ENCODE assay signal across 7 mouse cellular contexts in genomic region chr9:70207151-70207831, GRCm38 (mm10). TPM values are rescaled to one million over a fixed set of nuclear protein-coding genes. Genes with fewer than 3 reads are reported as not detected.
DNase-seq lines count a peak whose midpoint lies in the region; ATAC-seq and TF ChIP-seq lines count a peak whose summit lies in the region.

Gene Myo1e, plus strand, starts transcription at chr9:70207350.

- H3K36me3 ChIP-seq in embryonic facial prominence, embryonic 14.5 days (ENCODE audit: control insufficient read depth, insufficient read depth, low read length) = no peaks in the 10 kb centered on the region
- H3K36me3 ChIP-seq in limb, embryonic 13.5 days = no peaks in the 10 kb centered on the region
- no peaks in the 10 kb centered on the region for H3K36me3 ChIP-seq in midbrain, embryonic 15.5 days (replicated peaks)

- no peaks in the 10 kb centered on the region; the same call in 1 of the 2 replicates for H3K4me1 ChIP-seq in bone marrow, adult 2 months (ENCODE audit: control insufficient read depth, insufficient read depth, low read length)
- H3K4me1 ChIP-seq in embryonic facial prominence, embryonic 14.5 days (ENCODE audit: control insufficient read depth, insufficient read depth, low read length) = peaks cover 13% of the 10 kb centered on the region
- peaks cover 14% of the 10 kb centered on the region for H3K4me1 ChIP-seq in limb, embryonic 13.5 days
- H3K4me1 ChIP-seq in midbrain, embryonic 15.5 days = peaks cover 14% of the 10 kb centered on the region

- peak within 1 kb of the TSS; percentile 86 for H3K4me3 ChIP-seq in bone marrow, adult 2 months (replicated peaks; ENCODE audit: control insufficient read depth, low read depth, low read length)
- peak within 1 kb of the TSS; percentile 75 for H3K4me3 ChIP-seq in embryonic facial prominence, embryonic 14.5 days (ENCODE audit: low read depth, low read length)
- H3K4me3 ChIP-seq in limb, embryonic 13.5 days = peak within 1 kb of the TSS; percentile 86
- peak within 1 kb of the TSS; percentile 58 for H3K4me3 ChIP-seq in midbrain, embryonic 15.5 days

- TF ChIP-seq CTCF in bone marrow, adult 2 months (IDR thresholded peaks at IDR 0.05; ENCODE audit: control insufficient read depth, insufficient read depth, low read length) = no peak

- H3K27ac ChIP-seq in bone marrow, adult 2 months (ENCODE audit: control insufficient read depth, insufficient read depth, low read depth, low read length, poor library complexity) = peak within 1 kb of the TSS; percentile 56
- peak within 1 kb of the TSS; percentile 93 for H3K27ac ChIP-seq in embryonic facial prominence, embryonic 14.5 days (replicated peaks; ENCODE audit: low read depth, low read length)
- peak within 1 kb of the TSS; percentile 88 for H3K27ac ChIP-seq in limb, embryonic 13.5 days
- H3K27ac ChIP-seq in midbrain, embryonic 15.5 days = peak within 1 kb of the TSS; percentile 71

- under 1% methylated on average over 43 of the region's 43 CpGs for WGBS in bone marrow, adult 2 months
- WGBS in embryonic facial prominence, embryonic 14.5 days = under 1% methylated on average over 36 of the region's 43 CpGs
- WGBS in limb, embryonic 13.5 days = under 1% methylated on average over 43 of the region's 43 CpGs
- WGBS in midbrain, embryonic 15.5 days = under 1% methylated on average over 43 of the region's 43 CpGs

- no peak for TF ChIP-seq POLR2A in bone marrow, adult 2 months (IDR thresholded peaks at IDR 0.05; ENCODE audit: borderline replicate concordance, control insufficient read depth, low read depth, low read length)

- ATAC-seq in embryonic facial prominence, embryonic 14.5 days (ENCODE audit: low read depth) = peak; percentile 95
- peak; percentile 95 for ATAC-seq in limb, embryonic 13.5 days (ENCODE audit: low FRiP score, low read depth)
- ATAC-seq in midbrain, embryonic 15.5 days (replicated peaks) = peak; percentile 96

- peak within 1 kb of the TSS; percentile 80 for H3K9ac ChIP-seq in embryonic facial prominence, embryonic 14.5 days (ENCODE audit: low read depth, low read length)
- H3K9ac ChIP-seq in limb, embryonic 13.5 days = peak within 1 kb of the TSS; percentile 87
- peak within 1 kb of the TSS; percentile 32 for H3K9ac ChIP-seq in midbrain, embryonic 15.5 days

- peak within 1 kb of the TSS; percentile 99 for H3K4me2 ChIP-seq in embryonic facial prominence, embryonic 14.5 days (ENCODE audit: low read depth, low read length)
- peak within 1 kb of the TSS; percentile 95 for H3K4me2 ChIP-seq in limb, embryonic 13.5 days (replicated peaks)
- H3K4me2 ChIP-seq in midbrain, embryonic 15.5 days = peak within 1 kb of the TSS; percentile 100

- no peaks in the 10 kb centered on the region for H3K27me3 ChIP-seq in embryonic facial prominence, embryonic 14.5 days (replicated peaks; ENCODE audit: control insufficient read depth, insufficient read depth, low read length)
- H3K27me3 ChIP-seq in limb, embryonic 13.5 days = no peaks in the 10 kb centered on the region
- H3K27me3 ChIP-seq in midbrain, embryonic 15.5 days (replicated peaks) = 0 out of 2 replicates have a peak, but pooled peaks cover 11% of the 10 kb centered on the region

- peak; percentile 99 for DNase-seq in embryonic facial prominence, embryonic 14.5 days (ENCODE audit: low spot score)
- peak; percentile 96 to 98 for DNase-seq in heart, adult 9 months (ENCODE audit: low spot score in 2 of 2)
- DNase-seq in kidney, adult 9 months = peak; percentile 98
- DNase-seq in spleen, adult 18-20 months = peak; percentile 70 to 76

- H3K9me3 ChIP-seq in embryonic facial prominence, embryonic 14.5 days (ENCODE audit: control insufficient read depth, low read length) = no peaks in the 10 kb centered on the region
- H3K9me3 ChIP-seq in limb, embryonic 13.5 days = peaks cover 6% of the 10 kb centered on the region; the same call in 1 of the 2 replicates
- H3K9me3 ChIP-seq in midbrain, embryonic 15.5 days = no peaks in the 10 kb centered on the region

RNA-seq across cellular contexts. Expression of gene Myo1e, which starts in this region (rescaled TPM):
- polyA plus RNA-seq in bone marrow, adult 2 months (2011; ENCODE audit: insufficient read depth, insufficient read length, low replicate concordance, missing spikeins) = 4.7 and 4.9 TPM in 2 replicates
- polyA plus RNA-seq in embryonic facial prominence, embryonic 14.5 days (2014; fragmentation: Nextera tagmentation; extraction: Ambion mirVana) = 19.3 and 22.4 TPM in 2 replicates
- polyA plus RNA-seq in limb, embryonic 13.5 days (2015; fragmentation: Nextera tagmentation; extraction: Ambion mirVana) = 22.2 and 23.7 TPM in 2 replicates
- polyA plus RNA-seq in midbrain, embryonic 15.5 days (2015; fragmentation: Nextera tagmentation; extraction: Ambion mirVana) = 5.3 and 6.1 TPM in 2 replicates

Comparison
In these comparisons a context has a peak if more than half of its experiments do, and no peak if none do; other contexts are left out.
1. Peak in every context shown above with its lines: DNase-seq, ATAC-seq, H3K4me3 ChIP-seq and H3K27ac ChIP-seq.
2. H3K9ac ChIP-seq: peak in every context shown above with its lines; median percentile 87 in limb, embryonic 13.5 days; 80 in embryonic facial prominence, embryonic 14.5 days; 32 in midbrain, embryonic 15.5 days.